Mouse (Mus musculus) adrenal gland, postnatal 25 days (tissue): ENCODE measurements around the gene Rars. TPM values are rescaled to one million over a fixed set of nuclear protein-coding genes. Genes with fewer than 3 reads are reported as not detected.
A peak's percentile ranks its signal among the peaks of the same experiment; 100 is the strongest.
"Not testable (repeated sequence)": the region's sequence is repeated elsewhere in the genome, so short reads cannot be mapped to it uniquely, and the experiment has no call there.

Experiments
- DNase-seq: peaks from one replicate; pipeline ENCODE4 v3.0.0; 2021; ENCODE audit warnings: mixed read lengths
- long read RNA-seq: library from polyadenylated mRNA; stranded (forward); transcript quantifications from one replicate; pipeline ENCODE4 v2.0.0, GENCODE M21; 2021
- total RNA-seq: library from RNA; stranded (reverse); gene quantifications from 2 replicates; pipeline ENCODE4 v1.2.3, GENCODE M21; 2021

Gene Rars
- 66.6 and 70.8 TPM in 2 replicates for total RNA-seq
- long read RNA-seq, transcript Rars-201 (15 exons, 2,109 nt) = major isoform, 72 of 90 reads
- long read RNA-seq, partial matches to known transcripts = 8 of 90 reads
- long read RNA-seq, other reads (novel, unspliced or antisense) = 10 of 90 reads

GRCm38 (mm10) chr11:35834022-35834760 is at the start of gene Rars:
TSS of gene Rars (minus strand) at chr11:35834506.
- DNase-seq = peak; percentile 93

DNA sequence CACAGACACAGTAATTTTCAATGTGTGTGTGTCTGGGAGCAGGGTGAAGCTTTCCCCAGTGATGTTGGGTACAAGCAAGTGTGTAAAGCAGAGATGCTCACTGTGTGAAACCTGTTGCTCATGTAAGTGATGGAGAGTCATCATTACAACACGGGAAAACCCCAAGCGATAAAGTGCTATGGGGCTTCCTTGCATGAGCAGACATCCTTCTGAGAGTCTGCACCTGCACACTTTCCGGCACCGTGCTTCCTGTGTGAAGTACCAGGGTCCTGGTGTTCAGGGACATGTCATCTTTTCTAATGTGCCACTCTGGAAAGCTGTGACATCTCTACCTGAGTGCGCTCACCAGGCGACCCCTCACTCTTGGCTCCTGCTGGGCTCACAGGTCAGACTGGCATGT is 48.5 kb upstream of the Rars start:
- DNase-seq = no peak

- no peak for DNase-seq
Measured at GRCm38 (mm10) chr11:35878559-35878897, 44.2 kb upstream of the Rars start.

- DNase-seq = peak; percentile 19
Measured at GRCm38 (mm10) chr11:35877651-35878558, 43.6 kb upstream of the Rars start.

GRCm38 (mm10) chr11:35873624-35874244 is 39.4 kb upstream of the Rars start:
- no peak for DNase-seq

DNA sequence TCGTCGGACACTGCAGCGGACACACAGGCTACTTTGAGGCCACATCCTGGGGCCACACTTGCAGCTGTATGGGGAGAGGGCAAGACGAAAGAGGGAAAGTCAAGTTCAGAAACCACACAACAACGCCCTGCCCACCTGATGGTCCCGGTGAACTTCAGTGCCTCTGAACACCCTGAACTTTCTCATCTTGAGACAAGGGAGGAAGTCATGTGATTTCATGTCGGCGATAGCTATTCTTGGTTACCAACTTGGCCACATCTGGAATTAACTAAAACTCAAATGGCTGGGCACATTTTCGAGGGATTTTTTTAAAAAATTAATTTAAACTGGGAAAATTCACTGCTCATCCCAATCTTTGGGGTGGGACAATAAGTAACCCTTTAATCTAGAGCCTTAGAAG is 36.7 kb upstream of the Rars start:
- no peak for DNase-seq

DNA sequence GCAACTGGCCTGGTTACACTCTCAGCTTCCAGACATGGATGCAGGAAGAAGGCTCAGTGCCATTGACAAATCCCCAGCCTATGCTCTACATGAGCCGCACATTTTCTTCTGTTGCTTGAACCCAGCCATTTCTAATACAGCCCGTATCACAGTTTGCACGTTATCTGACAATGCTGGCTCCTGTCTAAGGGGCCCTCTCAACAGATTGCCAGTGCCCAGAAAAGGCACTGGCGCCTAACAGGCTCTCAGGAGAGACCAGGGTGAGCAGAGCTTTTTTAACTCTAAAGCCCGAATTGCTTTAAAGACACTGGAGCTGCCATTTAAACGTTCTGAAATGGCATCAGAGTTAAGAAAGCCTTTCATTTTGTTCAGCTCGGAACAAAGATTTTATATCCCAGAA is 31.8 kb upstream of the Rars start:
- DNase-seq = no peak

- no peak for DNase-seq
Measured at GRCm38 (mm10) chr11:35864981-35865604, 30.8 kb upstream of the Rars start.

DNA sequence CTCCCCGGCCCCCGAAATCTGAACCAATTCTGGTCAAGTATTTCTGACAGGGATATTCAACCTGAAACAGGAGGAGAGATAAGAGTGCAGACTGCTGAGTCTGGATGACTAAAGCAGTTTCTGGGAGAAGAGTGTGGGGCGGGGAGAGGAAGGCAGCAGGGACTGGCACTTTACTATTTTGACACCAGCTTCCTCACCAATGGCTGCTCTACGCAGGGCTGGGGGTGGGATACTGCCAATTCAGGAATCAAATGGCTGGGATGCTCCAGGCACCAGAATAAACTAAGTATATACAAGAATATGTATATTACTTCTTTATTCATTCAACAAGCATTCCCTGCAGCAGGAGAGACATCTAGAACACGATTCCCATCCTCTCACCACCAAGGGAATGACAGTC is 29.3 kb upstream of the Rars start:
- no peak for DNase-seq

DNA sequence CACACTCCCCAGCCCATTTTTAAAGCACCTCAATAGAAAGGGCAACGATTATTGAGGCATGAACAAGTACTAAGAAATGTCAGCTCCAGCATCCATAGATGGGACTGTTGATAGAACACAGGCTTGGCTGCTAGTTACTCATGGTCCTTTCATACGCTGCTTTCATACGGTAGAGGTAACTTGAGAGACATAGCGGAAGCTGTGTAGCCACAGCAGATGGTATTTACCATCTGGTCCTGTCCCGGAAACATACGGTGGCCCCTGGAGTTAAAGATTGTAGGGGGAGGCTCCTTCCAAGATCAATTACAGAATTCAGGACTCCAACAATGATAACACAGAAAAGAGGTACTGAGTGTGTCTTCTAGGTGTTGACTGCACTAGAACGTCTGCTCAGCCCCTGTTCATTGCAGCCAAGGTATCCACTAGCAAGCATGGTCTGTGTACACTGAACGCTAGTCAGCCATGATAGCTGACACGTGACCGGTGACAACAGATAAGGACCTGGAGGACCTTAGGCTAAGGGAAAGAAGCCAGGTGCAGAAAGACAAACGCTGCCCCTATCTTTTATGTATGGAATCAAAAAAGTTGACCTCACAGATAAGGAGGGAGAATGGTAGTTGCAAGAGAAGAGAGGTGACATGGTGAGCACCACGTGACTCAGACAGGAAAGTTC is 23.2 kb upstream of the Rars start:
- DNase-seq = no peak

- no peak for DNase-seq
Measured at GRCm38 (mm10) chr11:35856359-35857040, 22.2 kb upstream of the Rars start.

DNA sequence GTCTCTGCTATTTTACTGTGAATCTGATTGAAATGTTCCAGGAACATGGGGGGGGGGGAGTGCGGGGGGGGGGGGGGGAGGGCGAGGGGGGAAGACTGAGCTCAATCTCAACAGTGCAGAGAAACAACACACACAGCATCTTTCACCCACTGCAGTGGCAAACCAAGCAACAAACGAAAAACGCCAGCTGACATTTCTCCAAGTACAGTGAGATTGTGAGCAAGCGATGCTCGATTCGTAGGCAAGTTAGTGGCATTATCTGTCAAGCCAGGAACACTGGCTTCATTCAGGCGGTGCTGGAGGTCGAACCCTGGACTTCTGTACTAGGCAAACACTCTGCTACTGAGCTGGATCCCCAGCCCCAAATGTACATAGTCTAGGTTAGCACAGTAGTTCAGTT is 21.3 kb upstream of the Rars start:
- no peak for DNase-seq

DNA sequence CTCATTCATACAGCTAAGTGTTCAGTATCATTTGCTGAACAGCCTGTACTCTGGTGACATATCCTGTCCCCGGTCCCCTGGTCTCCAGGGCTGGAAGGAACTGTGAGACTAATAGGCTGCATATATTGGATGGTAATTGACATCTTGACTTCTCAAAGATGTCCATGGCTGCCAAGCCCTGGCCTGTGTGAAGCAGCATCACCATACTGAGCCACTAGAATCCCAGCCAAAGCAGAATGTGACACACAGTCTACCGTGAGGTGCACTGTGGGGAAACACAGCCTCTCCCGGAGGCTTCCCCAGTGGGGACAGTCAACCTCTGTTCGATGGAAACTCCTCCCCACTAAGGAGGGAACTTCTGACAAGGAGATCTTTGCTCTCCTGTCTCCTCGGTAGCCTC is 20.6 kb upstream of the Rars start:
- no peak for DNase-seq

DNA sequence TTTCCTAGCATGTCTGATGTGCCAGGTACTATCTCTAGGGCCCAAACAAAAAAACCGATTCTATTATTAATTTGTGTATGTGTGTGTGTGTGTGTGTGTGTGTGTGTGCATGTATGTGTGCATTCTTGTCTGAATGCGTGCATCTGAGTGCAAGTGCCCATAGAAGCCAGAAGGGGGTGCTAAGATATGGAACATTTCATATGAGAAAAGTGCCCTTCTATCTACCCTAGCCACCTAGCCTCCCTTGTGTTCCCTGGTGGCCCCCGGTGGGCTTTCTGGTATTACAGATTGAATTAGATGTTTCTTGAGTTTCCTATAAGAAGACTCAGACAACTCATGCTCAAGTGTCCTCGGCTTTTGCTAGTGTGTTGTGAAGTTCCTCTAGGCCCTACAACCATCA is 19.3 kb upstream of the Rars start:
- no peak for DNase-seq

- peak; percentile 41 for DNase-seq
Measured at GRCm38 (mm10) chr11:35852731-35853130, 18.4 kb upstream of the Rars start.

- no peak for DNase-seq
Measured at GRCm38 (mm10) chr11:35844299-35844698, 10.0 kb upstream of the Rars start.

DNA sequence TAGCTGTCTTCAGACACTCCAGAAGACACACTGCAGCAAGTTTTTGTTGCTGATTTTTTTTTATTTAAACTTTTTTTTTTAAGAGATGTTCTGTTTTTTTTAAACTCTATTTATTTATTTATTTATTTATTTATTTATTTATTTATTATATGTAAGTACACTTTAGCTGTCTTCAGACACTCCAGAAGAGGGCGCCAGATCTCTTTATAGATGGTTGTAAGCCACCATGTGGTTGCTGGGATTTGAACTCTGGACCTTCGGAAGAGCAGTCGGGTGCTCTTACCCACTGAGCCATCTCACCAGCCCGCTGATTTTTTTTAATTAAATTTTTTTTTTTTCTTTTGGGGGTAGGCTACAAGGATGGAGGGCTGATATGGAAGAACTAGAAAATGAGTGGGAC is 8.3 kb upstream of the Rars start:
- not testable (repeated sequence) for DNase-seq

GRCm38 (mm10) chr11:35841738-35842325 is 7.5 kb upstream of the Rars start:
- no peak for DNase-seq

DNA sequence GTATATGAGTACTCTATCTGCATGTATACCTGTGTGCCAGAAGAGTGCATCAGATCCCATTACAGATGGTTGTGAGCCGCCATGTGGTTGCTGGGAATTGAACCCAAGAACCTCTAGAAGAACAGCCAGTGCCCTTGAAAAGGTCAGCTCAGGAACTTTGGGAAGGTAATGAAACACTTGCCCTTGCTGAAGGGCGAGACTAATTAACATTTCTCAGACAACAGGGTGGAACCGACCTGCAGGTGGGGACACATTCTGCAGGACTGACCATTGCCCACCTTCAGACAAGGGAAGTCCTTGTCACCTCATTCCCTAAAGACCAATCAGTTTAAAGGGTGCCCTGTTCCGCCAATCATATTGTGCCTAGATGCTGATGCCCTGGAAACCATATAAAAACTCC is 6.5 kb upstream of the Rars start:
- not testable (repeated sequence) for DNase-seq

GRCm38 (mm10) chr11:35840282-35840681 is 6.0 kb upstream of the Rars start:
- no peak for DNase-seq
